Mouse (Mus musculus) brain, embryonic 14.5 days (tissue): ENCODE results near the gene Ube2z.

Source experiments
- CTCF ChIP-seq: fragments of 200-500 bp; IDR thresholded peaks from 2 replicates; pipeline ENCODE4 v1.5.1; 2012; ENCODE audit warnings: inconsistent platforms, mild to moderate bottlenecking, moderate library complexity, borderline replicate concordance; ENCODE audit not compliant: insufficient read depth, insufficient read length; ENCODE audit errors: extremely low read depth
- POLR2A ChIP-seq: fragments of 200-500 bp; IDR thresholded peaks from 2 replicates; pipeline ENCODE4 v1.6.1; 2012; ENCODE audit warnings: mild to moderate bottlenecking, inconsistent platforms, borderline replicate concordance; ENCODE audit not compliant: poor library complexity, insufficient read depth, insufficient read length, severe bottlenecking; ENCODE audit errors: extremely low read depth

DNA sequence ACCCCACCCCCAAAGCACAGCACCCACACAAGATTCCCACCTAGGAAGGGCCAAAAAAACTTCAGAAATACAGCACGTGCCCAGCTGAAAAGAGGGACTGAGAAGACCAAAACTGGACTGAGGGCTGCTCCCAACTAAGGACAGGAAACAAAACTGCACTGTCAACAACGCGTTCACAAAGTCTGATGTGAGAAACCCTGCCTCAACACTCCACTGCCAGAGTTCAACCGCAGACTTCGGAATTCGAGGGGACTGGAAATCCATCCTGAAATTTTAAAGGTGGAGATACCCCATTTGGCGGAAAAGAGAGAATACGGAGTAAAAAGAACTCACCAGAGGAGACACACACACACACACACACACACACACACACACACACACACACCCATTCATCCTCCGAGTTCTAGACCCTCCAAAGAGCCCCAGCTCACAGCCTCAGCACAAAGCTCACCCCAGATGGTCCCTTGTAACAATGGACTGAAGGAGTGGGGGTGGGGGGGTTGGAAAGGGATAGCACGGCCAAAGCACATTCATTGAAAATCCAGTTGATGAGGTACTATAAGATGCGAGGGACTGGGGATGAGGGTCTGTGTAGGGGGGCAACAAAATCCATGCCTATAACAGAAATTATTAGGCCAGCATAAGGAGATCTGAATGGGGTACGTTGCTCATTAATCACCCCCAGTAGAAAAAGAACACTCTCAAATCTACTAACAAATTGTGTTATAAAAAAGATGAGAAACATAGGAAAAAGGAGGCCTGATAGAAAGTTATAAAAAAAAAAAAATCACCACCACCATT, 61.9 kb downstream of the Ube2z start:
- TF ChIP-seq CTCF (no peak), POLR2A (no peak)
